Mouse (Mus musculus): ENCODE results near the gene Chst10.

DNA sequence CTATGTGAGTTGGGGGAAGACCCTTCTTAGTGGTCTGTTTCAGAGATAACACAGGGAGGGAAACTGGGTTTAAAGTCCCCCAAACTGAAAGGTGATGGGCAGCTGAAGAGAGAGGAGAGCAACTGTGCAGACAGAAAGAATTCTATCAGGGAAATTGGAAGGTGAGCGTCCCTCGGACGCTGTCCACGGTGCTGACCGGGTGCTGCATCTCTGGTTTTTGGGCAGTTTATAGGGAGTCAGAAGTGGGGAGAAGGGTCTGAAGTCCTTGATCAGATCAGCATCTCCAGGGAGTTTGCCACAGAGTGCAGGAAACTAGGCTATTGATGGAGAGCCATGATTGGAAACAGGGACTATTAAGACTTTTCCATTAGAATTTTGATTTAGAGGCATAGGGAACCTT is 41.6 kb upstream of the Chst10 start:
- TF ChIP-seq CTCF (conservative IDR thresholded peaks at IDR 0.05; ENCODE audit: insufficient read depth, insufficient read length, low read depth, low read length) (no peak), POLR2A (IDR thresholded peaks at IDR 0.05; ENCODE audit: low read depth, low read length) (no peak)
